Mouse (Mus musculus): ENCODE data around the gene Mboat2. TPM values are rescaled to one million over a fixed set of nuclear protein-coding genes. Genes with fewer than 3 reads are reported as not detected.
A peak's percentile ranks its signal among the peaks of the same experiment; 100 is the strongest.

Mboat2 gene
- total and polyA plus RNA-seq, 3 experiments = 3.8 to 12.3 (median 8.4) TPM

DNA sequence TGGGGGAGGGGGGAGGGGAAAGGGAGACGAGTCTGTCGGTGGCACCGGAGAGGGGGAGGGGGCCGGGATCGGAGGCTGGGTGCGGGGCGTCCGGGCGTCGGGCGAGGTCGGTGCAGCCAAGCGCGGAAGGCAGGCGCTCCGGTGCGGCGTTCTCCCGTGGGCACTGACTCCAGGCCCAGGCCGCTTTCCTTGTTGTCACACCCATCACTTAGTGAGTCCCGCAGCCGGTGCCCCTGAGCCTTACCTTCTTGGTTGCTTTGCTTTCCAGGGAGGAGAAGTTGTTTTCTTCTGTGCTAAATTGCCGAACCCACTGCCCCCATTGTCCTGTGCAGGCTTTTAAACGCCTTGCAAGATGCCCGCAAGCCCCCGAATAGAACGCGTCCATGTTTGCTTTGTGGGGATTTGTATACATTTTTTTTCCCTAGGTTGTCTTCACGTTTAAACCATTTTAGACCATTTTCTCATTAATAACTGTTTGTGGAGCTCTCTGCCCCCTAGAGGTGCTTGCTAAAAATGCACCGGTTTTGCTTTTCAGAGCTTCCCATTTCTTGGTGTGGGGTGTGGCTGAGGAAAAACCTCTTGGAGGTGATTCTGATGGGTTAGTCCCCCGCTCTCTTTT, 144.5 kb downstream of the Mboat2 start:
- Histone ChIP-seq H3K9ac (ENCODE audit: low read depth, low read length) (peak overlapping the region; percentile 78), H3K27me3 (ENCODE audit: control insufficient read depth, insufficient read depth, low read length) (no peaks in the 10 kb centered on the region), H3K36me3 (ENCODE audit: control insufficient read depth, insufficient read depth, low read length) (peaks cover 20% of the 10 kb centered on the region), H3K27ac (peak overlapping the region; percentile 89), H3K4me1 (ENCODE audit: control insufficient read depth, insufficient read depth, low read length) (peaks cover 5% of the 10 kb centered on the region), H3K4me3 (peak overlapping the region; percentile 80), H3K79me2 (replicated peaks; ENCODE audit: control insufficient read depth, insufficient read depth, low read length) (peaks cover 10% of the 10 kb centered on the region)
- no peak for TF ChIP-seq POLR2A (IDR thresholded peaks at IDR 0.05; ENCODE audit: insufficient read depth, low read depth, low read length)
- TF ChIP-seq CTCF (IDR thresholded peaks at IDR 0.05) = peak; percentile 87
- 1% methylated on average over 30 of the region's 31 CpGs for WGBS
- intact Hi-C loops (cut with DNase I) = loop anchor here (2.0 kb wide), 1 partner anchor 22 kb away; no protein-coding TSS in a partner anchor
- peak in 1 of 2 experiments; percentile 68 for DNase-seq

DNA sequence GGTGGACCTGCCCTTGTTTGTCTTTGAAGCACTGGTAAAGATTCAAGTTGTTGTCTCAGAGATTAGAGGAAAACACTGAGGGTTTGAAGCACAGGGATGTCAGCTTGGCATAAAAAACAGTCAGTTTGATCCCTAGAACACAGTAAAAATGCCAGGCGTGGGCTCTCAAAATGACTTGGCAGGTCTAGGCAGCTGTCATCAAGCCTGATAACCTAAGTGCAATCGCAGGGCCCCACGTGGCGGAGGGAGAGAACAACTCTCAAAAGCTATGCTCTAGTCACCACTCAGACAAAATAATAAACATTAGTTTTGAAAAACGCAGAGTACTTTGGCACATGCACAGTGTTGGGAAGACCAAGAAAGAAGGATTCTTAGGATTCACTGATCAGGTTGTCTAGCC, 154.5 kb downstream of the Mboat2 start:
- Histone ChIP-seq H3K79me2 (replicated peaks; ENCODE audit: control insufficient read depth, insufficient read depth, low read length) (peaks cover 4% of the 10 kb centered on the region), H3K4me1 (ENCODE audit: control insufficient read depth, insufficient read depth, low read length) (peaks cover 4% of the 10 kb centered on the region), H3K27me3 (ENCODE audit: control insufficient read depth, insufficient read depth, low read length) (no peaks in the 10 kb centered on the region), H3K36me3 (ENCODE audit: control insufficient read depth, insufficient read depth, low read length) (peaks cover 34% of the 10 kb centered on the region), H3K27ac (no peak overlapping the region), H3K9ac (ENCODE audit: low read depth, low read length) (no peak overlapping the region), H3K4me3 (no peak overlapping the region)
- WGBS = 46% methylated on average over 5 of the region's 5 CpGs
- DNase-seq = no peak
- intact Hi-C loops (cut with DNase I) = no loop called here
- TF ChIP-seq EP300 (IDR thresholded peaks at IDR 0.05; ENCODE audit: insufficient read depth, low read depth, low read length) (0 out of 2 replicates have a peak, but pooled peaks have one; percentile 18), CTCF (IDR thresholded peaks at IDR 0.05) (no peak)

DNA sequence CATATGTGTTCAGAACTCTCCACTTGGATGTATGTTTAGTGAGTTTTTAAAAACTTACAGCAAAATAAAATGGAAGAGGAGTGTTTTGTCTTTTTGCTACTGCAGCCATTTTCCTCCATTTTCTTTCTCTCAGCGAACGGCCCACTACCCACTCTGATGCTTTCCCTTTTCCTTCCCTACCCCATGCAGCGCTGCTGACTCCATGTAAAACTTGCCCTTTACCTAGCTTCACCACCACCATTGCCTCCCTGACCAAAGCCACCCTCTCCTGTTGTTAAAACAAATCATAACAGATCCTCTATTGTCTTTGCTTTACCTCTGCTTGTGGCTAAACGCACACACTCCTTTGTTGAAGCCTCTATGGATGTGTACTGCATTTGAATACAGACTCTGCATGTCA, 164.7 kb downstream of the Mboat2 start:
- DNase-seq = no peak
- intact Hi-C loops (cut with DNase I) = no loop called here
- 0 out of 2 replicates have a peak, but pooled peaks cover 2% of the 10 kb centered on the region for H3K79me2 ChIP-seq (replicated peaks; ENCODE audit: control insufficient read depth, insufficient read depth, low read length)
- TF ChIP-seq CTCF (IDR thresholded peaks at IDR 0.05) (no peak), EP300 (IDR thresholded peaks at IDR 0.05; ENCODE audit: insufficient read depth, low read depth, low read length) (no peak), POLR2A (IDR thresholded peaks at IDR 0.05; ENCODE audit: insufficient read depth, low read depth, low read length) (no peak)
- no peaks in the 10 kb centered on the region for H3K27me3 ChIP-seq (ENCODE audit: control insufficient read depth, insufficient read depth, low read length)
- H3K36me3 ChIP-seq (ENCODE audit: control insufficient read depth, insufficient read depth, low read length) = peaks cover 12% of the 10 kb centered on the region
- 95% methylated on average over 4 of the region's 4 CpGs for WGBS
- H3K4me3 ChIP-seq = no peak overlapping the region
- H3K9ac ChIP-seq (ENCODE audit: low read depth, low read length) = no peak overlapping the region
- H3K27ac ChIP-seq = no peak overlapping the region
- H3K4me1 ChIP-seq (ENCODE audit: control insufficient read depth, insufficient read depth, low read length) = no peaks in the 10 kb centered on the region; the same call in 1 of the 2 replicates

DNA sequence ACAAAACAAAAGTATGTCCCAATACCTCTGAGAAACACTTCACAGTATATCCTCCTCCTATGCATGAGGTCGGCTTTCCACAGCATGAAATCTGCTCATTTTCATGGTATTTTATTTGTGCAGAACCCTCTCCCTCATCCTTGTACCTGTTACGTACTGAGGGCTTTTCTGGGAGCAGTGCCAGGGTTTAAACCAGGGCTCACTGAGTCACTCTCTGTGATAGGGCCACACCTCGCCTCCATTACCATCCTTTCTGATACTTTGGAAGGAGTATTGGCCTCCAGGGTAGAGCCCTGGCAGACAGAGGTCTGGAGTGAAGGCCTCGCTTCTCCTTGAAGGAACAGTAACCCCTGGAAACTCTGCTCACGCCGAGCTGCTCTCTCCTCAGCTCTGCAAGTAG, 174.7 kb downstream of the Mboat2 start:
- H3K27ac ChIP-seq = no peak overlapping the region
- no peak for DNase-seq
- no peaks in the 10 kb centered on the region for H3K79me2 ChIP-seq (replicated peaks; ENCODE audit: control insufficient read depth, insufficient read depth, low read length)
- intact Hi-C loops (cut with DNase I) = no loop called here
- no peak overlapping the region for H3K9ac ChIP-seq (ENCODE audit: low read depth, low read length)
- H3K4me3 ChIP-seq = no peak overlapping the region
- no peak for TF ChIP-seq CTCF (IDR thresholded peaks at IDR 0.05)
- no peak for TF ChIP-seq EP300 (IDR thresholded peaks at IDR 0.05; ENCODE audit: insufficient read depth, low read depth, low read length)
- no peak for TF ChIP-seq POLR2A (IDR thresholded peaks at IDR 0.05; ENCODE audit: insufficient read depth, low read depth, low read length)
- 78% methylated on average over 6 of the region's 6 CpGs for WGBS
- H3K4me1 ChIP-seq (ENCODE audit: control insufficient read depth, insufficient read depth, low read length) = no peaks in the 10 kb centered on the region
- H3K27me3 ChIP-seq (ENCODE audit: control insufficient read depth, insufficient read depth, low read length) = no peaks in the 10 kb centered on the region
- H3K36me3 ChIP-seq (ENCODE audit: control insufficient read depth, insufficient read depth, low read length) = peaks cover 2% of the 10 kb centered on the region

GRCm38 (mm10) chr12:25009957-25010356, 179.3 kb downstream of the Mboat2 start:
- H3K4me1 ChIP-seq (ENCODE audit: control insufficient read depth, insufficient read depth, low read length) = peaks cover 2% of the 10 kb centered on the region; the same call in 1 of the 2 replicates
- peaks cover 7% of the 10 kb centered on the region for H3K36me3 ChIP-seq (ENCODE audit: control insufficient read depth, insufficient read depth, low read length)
- 61% methylated on average over 9 of the region's 9 CpGs for WGBS
- no peak overlapping the region for H3K9ac ChIP-seq (ENCODE audit: low read depth, low read length)
- no peak overlapping the region for H3K27ac ChIP-seq
- intact Hi-C loops (cut with DNase I) = no loop called here
- no peak overlapping the region for H3K4me3 ChIP-seq
- no peak for DNase-seq
- no peaks in the 10 kb centered on the region for H3K79me2 ChIP-seq (replicated peaks; ENCODE audit: control insufficient read depth, insufficient read depth, low read length)
- no peaks in the 10 kb centered on the region for H3K27me3 ChIP-seq (ENCODE audit: control insufficient read depth, insufficient read depth, low read length)
- TF ChIP-seq POLR2A (IDR thresholded peaks at IDR 0.05; ENCODE audit: insufficient read depth, low read depth, low read length) (no peak), EP300 (IDR thresholded peaks at IDR 0.05; ENCODE audit: insufficient read depth, low read depth, low read length) (no peak), CTCF (IDR thresholded peaks at IDR 0.05) (no peak)

GRCm38 (mm10) chr12:25010416-25010815, 179.7 kb downstream of the Mboat2 start:
- no peaks in the 10 kb centered on the region for H3K27me3 ChIP-seq (ENCODE audit: control insufficient read depth, insufficient read depth, low read length)
- H3K4me3 ChIP-seq = no peak overlapping the region
- no peaks in the 10 kb centered on the region for H3K79me2 ChIP-seq (replicated peaks; ENCODE audit: control insufficient read depth, insufficient read depth, low read length)
- WGBS = 78% methylated on average over 1 of the region's 1 CpGs
- H3K9ac ChIP-seq (ENCODE audit: low read depth, low read length) = no peak overlapping the region
- intact Hi-C loops (cut with DNase I) = no loop called here
- TF ChIP-seq CTCF (IDR thresholded peaks at IDR 0.05) = no peak
- no peak for TF ChIP-seq EP300 (IDR thresholded peaks at IDR 0.05; ENCODE audit: insufficient read depth, low read depth, low read length)
- no peak for TF ChIP-seq POLR2A (IDR thresholded peaks at IDR 0.05; ENCODE audit: insufficient read depth, low read depth, low read length)
- no peak overlapping the region for H3K27ac ChIP-seq
- H3K4me1 ChIP-seq (ENCODE audit: control insufficient read depth, insufficient read depth, low read length) = peaks cover 2% of the 10 kb centered on the region; the same call in 1 of the 2 replicates
- no peak for DNase-seq
- H3K36me3 ChIP-seq (ENCODE audit: control insufficient read depth, insufficient read depth, low read length) = peaks cover 7% of the 10 kb centered on the region
